Mouse (Mus musculus) layer of hippocampus, adult 9-10 months (tissue): ENCODE results near the gene Dglucy.

Experiments used
- DNase-seq: peaks from one replicate; pipeline ENCODE4 v3.0.0; 2022; ENCODE audit warnings: low spot score

Dglucy gene

GRCm38 (mm10) chr12:100934796-100935195 is 155.9 kb downstream of the Dglucy start:
- DNase-seq = no peak

GRCm38 (mm10) chr12:100936116-100936515 is 157.3 kb downstream of the Dglucy start:
- peak; percentile 69 for DNase-seq

- DNase-seq = no peak
These were observed 157.9 kb downstream of the Dglucy start for GRCm38 (mm10) chr12:100936737-100937136.

- DNase-seq = no peak
These were observed 158.8 kb downstream of the Dglucy start for GRCm38 (mm10) chr12:100937441-100938360.

GRCm38 (mm10) chr12:100941361-100941760 is 162.5 kb downstream of the Dglucy start:
- no peak for DNase-seq

GRCm38 (mm10) chr12:100943146-100943545 is 164.3 kb downstream of the Dglucy start:
- no peak for DNase-seq

GRCm38 (mm10) chr12:100944921-100945336 is 166.1 kb downstream of the Dglucy start:
- DNase-seq = no peak

- DNase-seq = no peak
These were observed 166.6 kb downstream of the Dglucy start for GRCm38 (mm10) chr12:100945501-100945900.

GRCm38 (mm10) chr12:100945948-100946347 is 167.1 kb downstream of the Dglucy start:
- no peak for DNase-seq
